Mouse (Mus musculus) lung, adult 2 months (tissue): Measurements from ENCODE around the gene Tmbim6. TPM values are rescaled to one million over a fixed set of nuclear protein-coding genes. Genes with fewer than 3 reads are reported as not detected.

Experiments used
- DNase-seq: peaks from one replicate; pipeline ENCODE4 v3.0.0; 2022
- H3K4me1 ChIP-seq: fragments of 200-500 bp; 2 replicates; pipeline ENCODE4 v1.6.1; 2011; ENCODE audit warnings: low read length; ENCODE audit not compliant: control insufficient read depth, insufficient read depth
- H3K4me3 ChIP-seq: fragments of 200-500 bp; replicated peaks from 2 replicates; pipeline ENCODE3; 2011; ENCODE audit warnings: low read depth, mild to moderate bottlenecking, control low read depth, low read length; ENCODE audit errors: extremely low read depth
- CTCF ChIP-seq: fragments of 200-500 bp; IDR thresholded peaks from 2 replicates; pipeline ENCODE4 v1.5.1; 2011; ENCODE audit warnings: mild to moderate bottlenecking, low read length, control low read depth; ENCODE audit not compliant: insufficient read depth
- POLR2A ChIP-seq: fragments of 200-500 bp; IDR thresholded peaks from 2 replicates; pipeline ENCODE4 v1.6.1; 2011; ENCODE audit warnings: low read depth, mild to moderate bottlenecking, control low read depth, low read length, borderline replicate concordance; ENCODE audit errors: extremely low read depth
- WGBS: fragments of 180-500 bp; shearing (Covaris S2); methylation state at CpG from one replicate; pipeline ENCODE4 v1.1.7; 2018; 5-methylcytosine and 5-hydroxymethylcytosine counted together
- polyA plus RNA-seq: library from polyadenylated mRNA; depleted of rRNA; stranded (reverse); fragments of >200 nt; gene quantifications from 2 replicates; pipeline ENCODE4 v1.2.3, GENCODE M21; 2012

The Tmbim6 gene
- polyA plus RNA-seq, 1 experiment = 1,026 TPM

DNA sequence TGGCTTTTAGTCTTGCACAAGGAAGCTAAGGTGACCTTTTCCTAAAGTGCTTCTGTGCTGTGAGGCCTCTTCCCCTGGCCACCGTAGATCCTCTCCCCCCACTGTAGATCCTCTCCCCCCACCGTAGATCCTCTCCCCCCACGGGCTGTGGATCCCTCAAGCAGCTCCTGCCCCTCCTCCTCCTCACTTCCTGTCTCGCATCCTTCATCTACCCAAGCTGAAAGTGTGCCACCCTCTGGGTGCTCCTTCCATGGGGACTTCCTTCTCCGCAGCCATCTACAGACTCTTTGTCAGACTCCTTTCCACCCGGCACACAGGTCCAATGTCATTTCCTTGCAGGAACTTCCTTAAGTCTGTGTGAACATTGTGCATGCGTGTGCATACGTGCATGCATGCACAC lies 37.7 kb downstream of the Tmbim6 start:
- TF ChIP-seq CTCF = no peak
- TF ChIP-seq POLR2A = no peak
- Histone ChIP-seq H3K4me1 (no peaks in the 10 kb centered on the region), H3K4me3 (no peak overlapping the region)
- 56% methylated on average over 8 of the region's 8 CpGs for WGBS
- DNase-seq = no peak

DNA sequence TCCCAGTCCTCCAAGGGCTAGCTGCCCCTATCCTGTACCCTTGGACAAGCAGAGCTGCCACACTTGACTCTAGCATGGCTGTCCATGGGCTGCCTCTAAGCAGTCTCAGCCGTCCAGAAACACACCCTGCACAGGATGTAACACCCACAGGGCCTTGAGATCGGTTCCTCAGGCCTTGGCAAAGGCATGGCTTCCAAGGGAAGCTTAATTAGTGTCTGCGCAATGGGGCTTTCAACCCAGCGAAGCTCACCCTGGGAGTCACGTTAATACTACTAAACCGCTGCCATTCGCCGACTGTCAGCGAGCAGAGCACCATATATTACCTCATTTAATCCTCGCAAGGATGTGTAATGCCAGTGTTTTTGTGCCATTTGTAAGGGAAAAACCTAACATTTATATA lies 38.4 kb downstream of the Tmbim6 start:
- DNase-seq = no peak
- 78% methylated on average over 10 of the region's 10 CpGs for WGBS
- Histone ChIP-seq H3K4me1 (no peaks in the 10 kb centered on the region), H3K4me3 (no peak overlapping the region)
- no peak for TF ChIP-seq CTCF
- no peak for TF ChIP-seq POLR2A

DNA sequence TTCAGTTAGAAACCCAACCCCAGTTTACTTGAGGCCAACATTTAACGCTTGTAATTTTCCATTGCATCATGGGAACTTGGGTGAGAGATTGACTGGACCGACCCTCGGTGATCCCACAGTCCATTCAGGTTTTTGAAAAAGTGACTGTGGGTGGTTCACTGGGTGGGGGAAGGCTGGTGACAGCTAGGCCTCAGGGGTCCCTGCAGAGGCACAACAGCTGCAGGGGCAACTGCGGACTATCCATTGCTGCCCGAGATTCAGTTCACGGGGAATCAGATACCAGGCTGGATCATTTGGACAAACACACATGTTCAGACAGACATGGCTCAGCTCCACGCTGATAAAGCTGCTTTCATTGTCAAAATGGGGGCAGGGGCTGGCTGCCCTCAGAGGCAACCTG lies 38.8 kb downstream of the Tmbim6 start:
- DNase-seq = no peak
- TF ChIP-seq POLR2A = no peak
- TF ChIP-seq CTCF = no peak
- no peak overlapping the region for H3K4me3 ChIP-seq
- H3K4me1 ChIP-seq = no peaks in the 10 kb centered on the region
- 67% methylated on average over 7 of the region's 7 CpGs for WGBS

DNA sequence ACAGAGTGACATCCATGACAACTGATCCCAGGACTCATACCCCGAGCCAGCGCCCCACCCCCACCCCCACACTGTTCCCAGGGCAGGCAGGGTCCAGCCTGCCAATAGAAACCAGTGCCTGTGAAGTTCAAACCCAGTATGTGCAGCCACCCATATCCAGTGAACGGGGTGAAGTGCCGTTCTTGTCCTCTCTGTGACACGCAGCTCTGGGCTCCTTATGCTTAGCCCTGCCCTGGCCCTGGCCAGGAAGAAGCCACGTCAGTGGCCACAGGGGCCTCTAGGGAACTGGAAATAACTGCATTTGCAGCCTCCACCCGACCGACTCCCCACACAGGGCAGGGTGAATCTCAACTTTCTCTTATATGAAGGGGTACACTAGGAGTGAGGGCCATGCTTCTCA lies 39.3 kb downstream of the Tmbim6 start:
- DNase-seq = no peak
- TF ChIP-seq POLR2A (no peak), CTCF (no peak)
- H3K4me3 ChIP-seq = no peak overlapping the region
- H3K4me1 ChIP-seq = no peaks in the 10 kb centered on the region
- WGBS = 69% methylated on average over 8 of the region's 8 CpGs

DNA sequence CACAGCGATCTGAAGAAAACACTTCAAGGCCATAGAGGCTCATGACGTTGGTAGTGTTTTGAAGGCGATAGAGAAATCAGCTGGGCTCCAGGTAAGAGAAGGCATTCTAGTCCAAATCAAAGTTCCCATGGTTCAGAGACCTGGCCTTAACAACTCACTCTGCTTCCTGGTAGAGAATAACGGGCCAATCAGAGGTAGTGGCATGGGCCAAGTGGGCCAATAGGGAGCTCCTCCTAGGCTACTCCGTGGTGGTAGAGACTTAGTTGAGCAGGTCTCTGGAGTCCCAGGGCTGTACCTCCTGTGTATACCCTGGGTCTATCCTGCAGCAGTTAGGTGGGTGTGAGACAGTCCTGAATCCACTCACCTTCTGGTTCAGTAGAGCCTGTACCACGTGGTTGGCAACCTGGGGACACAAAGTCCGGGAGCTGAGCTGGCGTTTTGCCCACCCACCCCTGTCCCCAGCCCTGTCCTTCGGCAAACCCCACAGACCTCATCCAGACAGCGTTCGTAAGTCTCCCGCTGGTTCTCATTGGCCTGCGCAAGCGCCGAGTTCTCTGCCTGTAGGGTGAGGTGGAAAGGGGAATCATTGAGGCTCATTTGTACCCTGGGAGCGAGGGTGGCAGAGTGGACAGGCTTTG lies 40.5 kb downstream of the Tmbim6 start:
- no peaks in the 10 kb centered on the region for H3K4me1 ChIP-seq
- 91% methylated on average over 16 of the region's 16 CpGs for WGBS
- no peak for DNase-seq
- TF ChIP-seq CTCF = no peak
- no peak for TF ChIP-seq POLR2A
- no peak overlapping the region for H3K4me3 ChIP-seq

DNA sequence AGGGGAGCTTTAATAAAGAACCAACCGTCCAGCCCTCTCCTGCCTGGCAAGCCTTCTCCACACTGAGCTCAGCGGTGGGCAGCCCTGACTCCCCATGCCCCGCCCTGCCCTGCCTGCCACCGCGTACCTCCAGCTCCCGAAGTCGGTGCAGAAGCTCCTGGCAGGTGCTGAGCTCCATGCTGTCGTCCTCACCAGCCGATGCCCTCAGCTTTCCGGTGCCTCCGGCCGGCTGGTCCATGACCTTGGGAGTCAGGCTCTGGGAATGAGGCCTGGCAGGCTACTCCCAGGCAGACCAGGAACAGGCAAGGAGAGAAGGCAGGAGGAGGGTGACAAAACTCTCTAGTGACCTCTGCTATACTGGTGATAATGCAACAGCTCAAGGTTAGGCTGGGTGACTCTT lies 41.2 kb downstream of the Tmbim6 start:
- DNase-seq = no peak
- H3K4me3 ChIP-seq = no peak overlapping the region
- WGBS = 63% methylated on average over 12 of the region's 12 CpGs
- H3K4me1 ChIP-seq = no peaks in the 10 kb centered on the region
- TF ChIP-seq POLR2A (no peak), CTCF (no peak)

DNA sequence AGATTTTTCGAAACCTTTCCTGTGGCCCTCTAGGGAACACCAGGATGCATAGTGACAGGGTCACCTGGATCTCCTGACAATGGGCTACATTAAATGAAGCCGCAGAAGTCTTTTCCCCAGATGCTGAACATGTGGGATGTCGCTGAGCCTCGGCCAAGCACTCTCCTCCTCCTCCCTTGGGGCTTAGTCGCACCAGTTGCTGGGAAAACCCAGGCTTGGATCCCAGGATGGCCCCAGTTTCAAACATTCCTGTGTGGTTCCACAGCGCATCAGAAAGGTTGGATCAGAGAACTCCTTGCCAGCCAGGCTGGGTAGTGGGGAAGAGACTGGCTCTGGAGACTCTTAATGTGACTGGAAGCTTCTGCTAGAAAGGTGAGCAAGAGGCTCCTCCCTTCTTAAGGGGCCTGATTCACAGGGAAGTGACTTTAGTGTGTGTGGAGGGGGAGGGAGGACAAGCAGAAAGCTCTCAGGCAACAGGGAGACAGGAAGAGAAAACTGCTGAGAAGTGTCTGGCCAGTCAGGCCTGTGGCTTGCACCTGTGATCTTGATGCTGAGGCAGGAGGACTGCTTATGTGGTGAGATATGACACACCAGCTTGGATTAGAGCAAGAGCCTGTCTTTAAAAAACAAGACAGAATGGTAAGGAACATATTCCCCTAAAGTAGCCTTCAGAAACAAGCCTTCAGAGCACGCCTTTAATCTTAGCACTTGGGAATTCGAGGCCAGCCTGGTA lies 46.5 kb downstream of the Tmbim6 start:
- TF ChIP-seq POLR2A (no peak), CTCF (no peak)
- no peak for DNase-seq
- H3K4me1 ChIP-seq = no peaks in the 10 kb centered on the region; the same call in 1 of the 2 replicates
- 71% methylated on average over 8 of the region's 8 CpGs for WGBS
- no peak overlapping the region for H3K4me3 ChIP-seq

DNA sequence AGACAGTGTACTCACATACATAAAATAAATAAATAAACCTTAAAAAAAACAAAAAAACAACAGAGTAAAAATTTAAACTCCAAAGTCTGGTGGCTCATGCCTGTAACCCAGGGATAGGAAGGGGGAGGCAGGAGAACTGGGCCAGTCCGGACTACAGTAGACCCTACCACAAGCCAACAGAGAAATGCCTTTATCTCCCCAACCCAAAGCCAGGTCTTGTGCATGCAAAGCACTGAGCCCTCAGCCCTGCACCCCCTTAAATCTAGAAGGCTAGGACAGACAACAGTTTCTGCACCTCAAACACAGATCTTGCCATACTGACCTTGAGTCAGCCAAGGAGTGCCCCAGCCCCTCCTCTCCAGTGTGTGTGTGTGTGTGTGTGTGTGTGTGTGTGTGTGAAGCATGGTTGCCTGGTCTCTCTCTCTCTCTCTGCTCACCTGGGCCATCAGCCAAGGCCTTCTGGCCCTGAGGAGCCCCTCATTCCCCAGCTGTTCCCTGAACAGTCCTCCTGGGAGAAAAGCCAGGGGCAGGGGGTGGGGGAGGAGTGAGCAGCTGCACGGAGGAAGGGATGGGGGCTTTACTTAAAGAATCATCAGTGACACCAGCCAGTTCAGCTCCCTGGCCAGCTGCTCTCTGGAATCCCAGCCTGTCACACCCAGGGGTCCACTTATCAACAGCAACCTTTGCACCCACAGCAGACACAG lies 47.6 kb downstream of the Tmbim6 start:
- DNase-seq = no peak
- TF ChIP-seq POLR2A (no peak), CTCF (no peak)
- Histone ChIP-seq H3K4me3 (no peak overlapping the region), H3K4me1 (no peaks in the 10 kb centered on the region; the same call in 1 of the 2 replicates)
- 50% methylated on average over 2 of the region's 2 CpGs for WGBS

DNA sequence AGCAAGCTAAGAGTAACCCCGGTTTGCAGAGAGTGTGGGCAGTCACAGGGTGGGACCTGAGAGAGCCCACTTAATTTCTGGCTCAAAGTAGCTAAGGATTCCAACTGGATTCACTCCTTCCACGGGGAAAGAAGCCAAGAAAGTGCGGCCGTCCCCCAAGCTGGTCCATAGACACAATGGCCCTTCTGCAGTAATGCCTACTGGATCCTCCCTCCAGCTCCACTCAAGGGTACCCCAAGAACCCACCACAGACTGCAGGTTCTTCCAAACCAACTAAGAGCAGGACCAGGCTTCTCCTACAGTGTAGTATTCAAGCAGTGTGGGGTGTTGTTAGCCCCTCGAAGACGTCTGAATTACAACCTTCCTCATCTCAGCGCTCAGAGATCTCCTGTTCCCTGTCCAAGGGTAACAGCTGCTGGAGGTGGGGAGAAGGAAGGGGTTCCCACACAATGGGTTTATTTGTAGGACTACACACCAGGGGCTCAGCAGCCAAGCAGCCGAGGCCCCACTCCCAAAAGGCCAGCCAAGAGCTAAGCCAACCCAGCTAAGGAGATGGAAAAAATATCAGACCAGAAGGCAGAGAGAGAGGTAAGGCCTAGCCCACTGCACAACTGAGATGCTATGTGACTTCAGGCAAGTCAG lies 48.3 kb downstream of the Tmbim6 start:
- WGBS = 38% methylated on average over 8 of the region's 8 CpGs
- Histone ChIP-seq H3K4me1 (no peaks in the 10 kb centered on the region; the same call in 1 of the 2 replicates), H3K4me3 (no peak overlapping the region)
- no peak for DNase-seq
- no peak for TF ChIP-seq CTCF
- no peak for TF ChIP-seq POLR2A
